Mouse (Mus musculus): ENCODE measurements around the gene Nipsnap2.
"Not testable (repeated sequence)": the region's sequence is repeated elsewhere in the genome, so short reads cannot be mapped to it uniquely, and the experiment has no call there.

The Nipsnap2 gene

DNA sequence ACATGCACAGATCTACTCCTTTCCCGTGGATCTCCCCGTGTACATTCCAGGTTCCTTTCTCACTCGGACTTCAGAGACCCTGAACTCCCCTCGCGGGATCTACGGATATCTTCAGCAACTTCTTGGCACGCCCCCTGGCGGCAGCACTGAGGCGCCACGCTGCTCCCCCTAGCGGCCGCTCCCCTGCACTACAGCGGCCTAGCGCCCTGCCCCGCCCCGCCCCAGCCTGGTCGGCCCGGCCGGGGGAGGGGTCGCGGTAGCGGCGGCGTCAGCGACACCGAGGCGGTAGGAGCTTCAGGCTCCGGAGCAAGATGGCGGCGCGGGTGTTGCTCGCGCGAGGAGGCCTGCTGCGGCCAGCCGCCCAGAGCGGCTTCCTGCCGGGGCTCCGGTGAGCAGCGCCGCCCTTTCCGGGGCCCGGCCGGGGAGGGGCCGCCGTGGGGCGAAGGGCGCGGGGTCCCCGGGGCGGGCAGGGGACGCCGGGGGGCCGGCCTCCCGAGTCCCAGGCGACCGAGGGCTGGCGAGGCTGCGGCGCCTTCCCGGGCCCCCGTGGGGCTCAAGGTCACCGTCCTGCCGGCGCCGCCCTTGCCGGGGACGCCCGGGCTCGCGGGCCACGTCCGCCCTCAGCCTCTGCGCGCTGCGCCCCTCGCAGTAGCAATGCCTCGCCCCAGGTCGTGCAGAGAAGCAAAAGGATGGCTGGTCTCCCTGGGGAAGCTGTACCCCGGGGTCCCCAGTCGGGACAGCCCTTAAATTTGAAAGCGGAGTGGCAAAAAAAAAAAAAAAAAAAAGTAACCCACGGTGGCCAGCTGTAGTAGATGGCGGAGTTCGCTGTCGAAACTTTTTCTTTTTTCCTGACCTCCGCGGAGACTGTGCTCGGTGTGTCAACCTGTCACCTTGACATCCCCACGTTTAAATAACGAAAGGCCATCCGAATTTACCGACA is at the start of gene Nipsnap2:
Nipsnap2 (plus strand) TSS at position 230 of the 940 bp plus-strand sequence.
- DNase-seq (ENCODE audit: low read depth, low spot score) = peak; percentile 91

DNA sequence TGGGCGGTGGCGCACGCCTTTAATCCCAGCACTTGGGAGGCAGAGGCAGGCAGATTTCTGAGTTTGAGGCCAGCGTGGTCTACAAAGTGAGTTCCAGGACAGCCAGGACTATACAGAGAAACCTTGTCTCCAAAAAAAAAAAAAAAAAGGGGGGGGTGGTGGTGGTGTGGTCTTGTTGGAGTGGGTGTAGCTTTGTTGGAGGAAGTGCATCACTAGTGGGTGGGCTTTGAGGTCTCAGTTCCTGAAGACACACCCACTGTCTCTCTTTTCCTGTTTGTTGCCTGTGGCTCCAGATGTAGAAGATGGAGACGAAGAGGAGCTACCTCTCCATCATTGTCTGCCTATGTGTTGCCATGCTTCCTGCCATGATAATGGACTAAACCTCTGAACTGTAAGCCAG is 39.7 kb upstream of the Nipsnap2 start:
- DNase-seq (ENCODE audit: low read depth, low spot score) = not testable (repeated sequence)

- DNase-seq (ENCODE audit: low read depth, low spot score) = no peak
These were observed 37.2 kb upstream of the Nipsnap2 start for GRCm38 (mm10) chr5:129687621-129688020.

DNA sequence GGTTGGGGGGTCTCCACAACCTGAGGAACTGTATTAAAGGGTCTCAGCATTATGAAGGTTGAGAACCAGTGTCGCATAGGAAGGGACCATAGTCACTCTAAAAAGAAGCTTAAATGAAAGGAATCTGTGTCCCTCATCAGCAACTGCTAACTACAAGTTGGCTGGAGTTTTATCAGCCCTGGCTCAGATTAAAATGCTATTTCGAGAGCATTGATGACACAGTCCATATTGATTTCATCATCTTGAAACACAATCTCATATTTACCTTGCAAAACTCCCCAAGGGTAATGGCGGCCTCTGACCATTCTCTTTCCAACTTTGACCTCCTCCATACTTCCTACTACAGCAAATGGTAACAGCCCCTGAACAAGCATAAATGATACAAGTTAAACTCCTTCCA is 34.3 kb upstream of the Nipsnap2 start:
- DNase-seq (ENCODE audit: low read depth, low spot score) = no peak

- DNase-seq (ENCODE audit: low read depth, low spot score) = peak; percentile 72
These were observed 24.4 kb upstream of the Nipsnap2 start for GRCm38 (mm10) chr5:129700506-129700905.

GRCm38 (mm10) chr5:129701706-129702105 is 23.2 kb upstream of the Nipsnap2 start:
- DNase-seq (ENCODE audit: low read depth, low spot score) = no peak

GRCm38 (mm10) chr5:129703368-129703767 is 21.5 kb upstream of the Nipsnap2 start:
- no peak for DNase-seq (ENCODE audit: low read depth, low spot score)

- no peak for DNase-seq (ENCODE audit: low read depth, low spot score)
These were observed 16.5 kb upstream of the Nipsnap2 start, which contains the start of gene Sept14 for GRCm38 (mm10) chr5:129708412-129708811. Sept14 (minus strand) TSS chr5:129708512.

DNA sequence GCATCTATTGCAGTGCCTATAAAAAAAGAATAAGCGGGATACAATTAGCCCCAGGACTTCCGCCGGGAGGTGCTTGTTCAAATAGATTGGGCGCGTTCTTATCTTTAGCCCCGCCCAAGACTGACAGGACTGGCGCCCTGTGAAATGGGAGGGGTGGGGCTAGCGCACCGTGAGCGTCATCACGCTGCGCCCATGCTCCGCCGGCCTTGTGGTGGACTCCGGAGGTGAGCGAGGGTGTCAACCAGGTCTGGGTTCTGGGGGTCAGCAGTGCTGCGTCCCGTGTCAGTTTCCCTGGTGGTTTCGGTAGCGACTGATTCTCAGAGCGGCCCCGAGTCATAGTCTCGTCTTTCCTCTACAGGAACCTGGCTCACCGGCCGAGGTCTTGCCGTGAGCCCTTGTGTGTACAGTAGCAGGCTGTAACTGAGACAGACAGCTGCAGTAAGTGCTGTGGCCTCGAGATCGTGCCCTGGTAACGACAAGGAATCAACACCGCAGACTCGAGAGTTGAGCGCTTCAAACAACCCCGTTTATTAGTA is 9.5 kb upstream of the Nipsnap2 start, which contains the start of gene Mrps17:
Mrps17 (plus strand) TSS at position 172 of the 536 bp plus-strand sequence.
- peak; percentile 99 for DNase-seq (ENCODE audit: low read depth, low spot score)

- DNase-seq (ENCODE audit: low read depth, low spot score) = peak; percentile 31
These were observed 7.8 kb upstream of the Nipsnap2 start for GRCm38 (mm10) chr5:129717016-129717415.

- DNase-seq (ENCODE audit: low read depth, low spot score) = peak; percentile 24
These were observed 4.7 kb upstream of the Nipsnap2 start for GRCm38 (mm10) chr5:129720176-129720575.

DNA sequence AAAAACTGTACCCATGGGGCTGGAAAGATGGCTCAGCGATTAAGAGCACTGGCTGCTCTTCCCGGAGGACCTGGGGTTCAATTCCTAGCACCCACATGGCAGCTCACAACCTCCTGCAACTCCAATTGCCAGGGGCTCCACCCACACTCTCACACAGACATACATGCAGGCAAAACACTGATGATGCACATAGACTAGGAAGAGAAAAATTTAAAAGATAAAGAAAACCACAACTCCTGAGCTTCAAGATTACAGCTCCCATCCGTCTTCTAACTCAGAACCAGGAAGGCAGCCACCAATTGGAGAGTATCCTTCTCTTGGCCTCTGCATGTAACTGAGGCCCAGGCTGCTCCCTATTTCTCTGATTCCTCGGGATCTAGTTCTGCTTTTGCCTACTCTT is 595 bp upstream of the Nipsnap2 start:
- no peak for DNase-seq (ENCODE audit: low read depth, low spot score)

- DNase-seq (ENCODE audit: low read depth, low spot score) = peak; percentile 18
These were observed 1.0 kb downstream of the Nipsnap2 start for GRCm38 (mm10) chr5:129725774-129726392.

DNA sequence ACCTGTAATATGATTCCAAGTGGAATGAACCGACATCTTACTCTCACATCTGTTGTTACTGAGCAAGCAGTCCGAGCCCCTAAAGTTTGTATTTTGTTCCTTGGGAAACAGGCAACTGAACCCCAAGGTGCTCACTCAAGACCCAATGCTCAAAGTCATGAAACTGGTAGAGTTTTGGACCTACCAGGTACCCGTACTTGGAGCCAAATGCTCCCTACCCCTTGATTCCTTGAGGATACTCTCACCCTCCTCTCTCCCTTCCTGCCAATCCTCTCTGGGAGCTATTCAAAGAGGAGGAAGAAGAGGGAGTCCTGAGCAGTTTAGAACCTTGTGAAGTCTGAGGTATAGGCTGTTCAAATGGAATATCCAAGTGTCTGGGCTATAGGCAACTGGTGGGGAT is 1.9 kb downstream of the Nipsnap2 start:
- DNase-seq (ENCODE audit: low read depth, low spot score) = no peak

GRCm38 (mm10) chr5:129729286-129729685 is 4.4 kb downstream of the Nipsnap2 start:
- peak; percentile 54 for DNase-seq (ENCODE audit: low read depth, low spot score)

DNA sequence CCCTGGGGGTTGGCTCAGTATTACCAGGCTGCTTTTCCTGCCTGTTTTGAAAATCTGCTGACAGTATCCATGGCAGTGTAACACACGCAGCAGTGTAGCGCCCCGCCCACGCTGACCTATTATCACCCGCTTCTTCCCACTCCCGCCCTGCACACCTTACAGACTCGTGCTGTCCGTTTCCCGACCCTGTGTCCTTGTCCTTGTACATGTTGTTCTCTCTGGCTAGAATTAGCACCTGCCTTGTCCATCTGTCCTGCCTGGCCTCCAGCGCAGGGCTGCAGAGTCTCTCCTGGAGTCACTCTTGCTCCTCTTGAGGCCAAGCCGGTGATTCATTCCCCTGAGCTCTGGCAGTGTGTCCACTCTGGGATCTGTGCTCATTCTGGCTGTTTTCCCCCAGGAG is 5.5 kb downstream of the Nipsnap2 start:
- DNase-seq (ENCODE audit: low read depth, low spot score) = peak; percentile 88

- DNase-seq (ENCODE audit: low read depth, low spot score) = peak; percentile 51
These were observed 6.2 kb downstream of the Nipsnap2 start for GRCm38 (mm10) chr5:129731021-129731420.

- peak; percentile 64 for DNase-seq (ENCODE audit: low read depth, low spot score)
These were observed 16.1 kb downstream of the Nipsnap2 start for GRCm38 (mm10) chr5:129740976-129741375.

DNA sequence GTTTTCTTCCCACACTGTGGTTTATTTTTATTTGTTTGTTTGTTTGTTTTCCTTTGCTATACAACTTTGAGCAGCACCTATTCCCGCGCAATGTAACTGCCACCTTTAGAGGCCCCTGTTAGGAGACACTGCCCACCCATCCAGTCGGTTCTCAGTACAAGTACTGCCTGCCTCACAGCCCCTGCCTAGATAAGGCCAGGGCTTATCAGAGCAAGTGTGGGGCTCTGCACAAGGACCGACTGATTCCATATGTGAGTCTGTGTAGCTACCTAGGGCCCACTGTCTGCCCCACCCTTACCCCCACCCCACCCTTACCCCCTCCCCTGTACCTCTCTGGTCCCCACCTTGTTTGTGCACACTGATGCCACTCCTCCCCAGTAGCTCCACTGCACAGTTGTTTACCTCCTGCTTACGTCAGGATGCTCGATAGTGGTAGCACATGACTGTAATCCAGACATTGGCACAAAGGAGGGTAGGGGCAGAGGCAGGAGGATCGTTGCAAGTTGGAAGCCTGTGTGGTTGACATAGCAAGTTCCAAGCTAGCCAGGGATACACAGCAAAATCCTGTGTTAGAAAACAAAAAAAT is 18.1 kb downstream of the Nipsnap2 start:
- no peak for DNase-seq (ENCODE audit: low read depth, low spot score)

GRCm38 (mm10) chr5:129744050-129744449 is 19.2 kb downstream of the Nipsnap2 start:
- DNase-seq (ENCODE audit: low read depth, low spot score) = no peak

GRCm38 (mm10) chr5:129756886-129757285 is 32.0 kb downstream of the Nipsnap2 start:
- DNase-seq (ENCODE audit: low read depth, low spot score) = no peak

DNA sequence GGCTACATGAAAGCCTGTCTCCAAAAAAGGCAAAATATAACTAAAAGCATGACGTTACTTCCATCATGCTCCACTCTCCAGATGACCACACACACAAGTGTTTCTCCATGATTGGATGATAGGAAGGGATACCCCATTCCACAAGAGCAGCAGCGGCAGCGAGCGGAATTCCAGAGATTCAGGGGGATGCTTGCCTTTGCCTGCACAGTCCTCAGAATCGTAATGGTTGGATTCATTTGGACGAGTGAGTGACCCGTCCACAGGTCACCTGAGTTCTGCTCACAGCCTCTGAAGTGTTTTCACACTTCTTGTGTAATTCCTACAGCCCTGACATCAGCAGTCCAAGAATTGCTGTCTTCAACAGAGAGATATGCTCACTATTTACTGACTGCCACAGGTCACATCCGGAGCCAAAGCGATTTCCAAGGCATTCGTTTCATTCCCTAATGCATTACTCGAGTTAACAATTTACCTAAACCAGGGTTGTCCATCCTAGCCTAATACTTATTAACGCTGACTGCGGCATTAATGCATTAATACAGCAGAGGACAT is 35.1 kb downstream of the Nipsnap2 start:
- DNase-seq (ENCODE audit: low read depth, low spot score) = no peak

Data from 3T3-L1 (cell line).